Comparison of ENCODE assay signal across 9 mouse cellular contexts in the genomic region with DNA sequence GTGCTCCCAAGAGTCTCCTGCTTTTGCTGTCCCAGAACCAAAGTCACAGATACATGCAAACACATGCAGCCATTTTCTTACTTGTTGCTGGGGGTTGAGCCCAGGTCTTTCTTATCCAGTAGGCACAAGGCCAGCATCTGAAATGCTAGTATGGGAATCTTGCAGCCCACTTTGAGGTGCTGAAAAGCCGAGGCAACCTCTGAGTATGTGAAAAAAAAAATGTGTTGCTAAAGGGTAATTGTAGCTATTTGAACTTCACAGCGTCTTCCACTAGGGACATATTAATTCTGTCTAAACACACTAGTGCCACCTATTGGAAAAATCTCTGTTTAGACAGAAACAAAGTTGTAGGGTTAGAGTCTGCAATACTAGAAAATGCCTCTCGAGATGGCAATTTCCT.
DNase-seq lines count a peak whose midpoint lies in the region; TF ChIP-seq lines count a peak whose summit lies in the region.
"Had no signal": no experiment of that assay in that cellular context is flagged by ENCODE, and none has a peak within 500 bp of the region (broad histone marks: within the 10 kb centered on the region; RNA-seq: fewer than 3 reads in every experiment).

No protein-coding gene starts in this region.

- no peaks in the 10 kb centered on the region for H3K4me1 ChIP-seq in liver, adult 2 months (ENCODE audit: control insufficient read depth, insufficient read depth, low read length)
- peaks cover 41% of the 10 kb centered on the region for H3K4me1 ChIP-seq in limb, embryonic 10.5 days
- H3K4me1 ChIP-seq: hindbrain, embryonic 15.5 days had no signal

- no peaks in the 10 kb centered on the region for H3K9me3 ChIP-seq in limb, embryonic 10.5 days (replicated peaks)
- H3K9me3 ChIP-seq: hindbrain, embryonic 15.5 days had no signal

- no peak overlapping the region for H3K4me3 ChIP-seq in liver, adult 2 months (ENCODE audit: insufficient read depth, low read depth, low read length)
- H3K4me3 ChIP-seq in limb, embryonic 10.5 days: no peak overlapping the region
- H3K4me3 ChIP-seq: hindbrain, embryonic 15.5 days had no signal

- no peak overlapping the region for H3K9ac ChIP-seq in liver, adult 2 months (ENCODE audit: low read depth, low read length)
- H3K9ac ChIP-seq: hindbrain, embryonic 15.5 days had no signal

- no peak for TF ChIP-seq POLR2A in liver, adult 2 months (IDR thresholded peaks at IDR 0.05; ENCODE audit: extremely low read depth, insufficient read depth, low read length)

- H3K27me3 ChIP-seq in liver, adult 2 months (ENCODE audit: control insufficient read depth, insufficient read depth, low read length): no peaks in the 10 kb centered on the region
- H3K27me3 ChIP-seq in limb, embryonic 10.5 days (ENCODE audit: low read depth, poor library complexity, severe bottlenecking): 0 out of 2 replicates have a peak, but pooled peaks cover 4% of the 10 kb centered on the region
- H3K27me3 ChIP-seq: hindbrain, embryonic 15.5 days had no signal

- no peaks in the 10 kb centered on the region for H3K79me2 ChIP-seq in liver, adult 2 months (ENCODE audit: control insufficient read depth, insufficient read depth, low read length)

- WGBS in liver, adult 2 months: 4% methylated on average over 3 of the region's 3 CpGs
- 18% methylated on average over 3 of the region's 3 CpGs for WGBS in limb, embryonic 10.5 days

- no peaks in the 10 kb centered on the region for H3K36me3 ChIP-seq in liver, adult 2 months (ENCODE audit: control insufficient read depth, insufficient read depth, low read length)
- no peaks in the 10 kb centered on the region for H3K36me3 ChIP-seq in limb, embryonic 10.5 days
- H3K36me3 ChIP-seq: hindbrain, embryonic 15.5 days had no signal

- H3K27ac ChIP-seq in liver, adult 2 months (replicated peaks; ENCODE audit: insufficient read depth, low read depth, low read length): no peak overlapping the region
- 0 out of 2 replicates have a peak overlapping the region, but pooled peaks have one; percentile 37 for H3K27ac ChIP-seq in limb, embryonic 10.5 days
- H3K27ac ChIP-seq: hindbrain, embryonic 15.5 days had no signal

- TF ChIP-seq CTCF in liver, adult 2 months (IDR thresholded peaks at IDR 0.05; ENCODE audit: low read depth, low read length): peak; percentile 51

- peak; percentile 10 to 30 for DNase-seq in cerebellum, postnatal 14 days
- DNase-seq in cerebellum, adult 9-11 months: no peak
- DNase-seq in liver, adult 2 months (ENCODE audit: extremely low read depth, low read depth, low spot score): peak; percentile 72
- no peak for DNase-seq in liver
- DNase-seq in embryo, embryonic 11 days: peak; percentile 87
- no peak for DNase-seq in limb, embryonic 10.5 days (ENCODE audit: low spot score)
- no peak for DNase-seq in spleen, adult 12 weeks (ENCODE audit: low spot score)
- DNase-seq in frontal cortex, postnatal 25 days (ENCODE audit: low spot score in 2 of 2): no peak

Comparison
In these comparisons a context has a peak if more than half of its experiments do, and no peak if none do; other contexts are left out.
1. DNase-seq: peak in cerebellum, postnatal 14 days (2 of 2), liver, adult 2 months (single experiment) and embryo, embryonic 11 days (single experiment); none in cerebellum, adult 9-11 months (single experiment), liver (single experiment), limb, embryonic 10.5 days (single experiment), spleen, adult 12 weeks (single experiment) and frontal cortex, postnatal 25 days (0 of 2).